Mouse (Mus musculus) heart, embryonic 16.5 days (tissue): ENCODE data around the gene Kcnk7. TPM values are rescaled to one million over a fixed set of nuclear protein-coding genes. Genes with fewer than 3 reads are reported as not detected.
A peak's percentile ranks its signal among the peaks of the same experiment; 100 is the strongest.

Source experiments
- ATAC-seq: fragments of 200-750 bp; cut with Nextera tagmentation; replicated peaks from 2 replicates; pipeline ENCODE4 v1.8.0; 2017; ENCODE audit warnings: moderate number of reproducible peaks; ENCODE audit not compliant: insufficient read depth, low FRiP score; ENCODE audit errors: extremely low read depth
- H3K27ac ChIP-seq: fragments of 300-500 bp; sonication (generic); 2 replicates; pipeline ENCODE4 v1.5.1; 2014; ENCODE audit warnings: mild to moderate bottlenecking, low read length, control low read depth, moderate library complexity
- H3K27me3 ChIP-seq: fragments of 300-500 bp; sonication (generic); 2 replicates; pipeline ENCODE4 v1.6.1; 2014; ENCODE audit warnings: low read length, mixed read lengths; ENCODE audit not compliant: control insufficient read depth, insufficient read depth
- H3K36me3 ChIP-seq: fragments of 300-500 bp; sonication (generic); 2 replicates; pipeline ENCODE4 v1.6.1; 2014; ENCODE audit not compliant: control insufficient read depth, insufficient read depth
- H3K4me1 ChIP-seq: fragments of 300-500 bp; sonication (generic); 2 replicates; pipeline ENCODE4 v1.6.1; 2014; ENCODE audit warnings: low read length, mixed read lengths; ENCODE audit not compliant: control insufficient read depth, insufficient read depth
- H3K4me2 ChIP-seq: fragments of 300-500 bp; sonication (generic); 2 replicates; pipeline ENCODE4 v1.6.1; 2014; ENCODE audit warnings: low read depth, mild to moderate bottlenecking, control low read depth, low read length
- H3K4me3 ChIP-seq: fragments of 300-500 bp; sonication (generic); 2 replicates; pipeline ENCODE4 v1.5.1; 2014; ENCODE audit warnings: mild to moderate bottlenecking, control low read depth, low read length
- H3K9ac ChIP-seq: fragments of 300-500 bp; sonication (generic); 2 replicates; pipeline ENCODE4 v1.6.1; 2014; ENCODE audit warnings: low read length, control low read depth
- H3K9me3 ChIP-seq: fragments of 300-500 bp; sonication (generic); replicated peaks from 2 replicates; pipeline ENCODE4 v1.6.1; 2016; ENCODE audit warnings: low read length; ENCODE audit not compliant: control insufficient read depth
- WGBS: fragments of 180-500 bp; shearing (Covaris S2); extraction: QIAGEN DNeasy Blood & Tissue Kit; methylation state at CpG from one replicate; pipeline ENCODE4 v1.1.7; 2014; 5-methylcytosine and 5-hydroxymethylcytosine counted together
- polyA plus RNA-seq: library from polyadenylated mRNA; unstranded; fragments of >200 nt; fragmentation: Nextera tagmentation; extraction: Ambion mirVana; gene quantifications from 2 replicates; pipeline ENCODE4 v1.2.1, GENCODE M21; 2015

The Kcnk7 gene
- polyA plus RNA-seq, 1 experiment from 2014 or later: 0.18 TPM

DNA sequence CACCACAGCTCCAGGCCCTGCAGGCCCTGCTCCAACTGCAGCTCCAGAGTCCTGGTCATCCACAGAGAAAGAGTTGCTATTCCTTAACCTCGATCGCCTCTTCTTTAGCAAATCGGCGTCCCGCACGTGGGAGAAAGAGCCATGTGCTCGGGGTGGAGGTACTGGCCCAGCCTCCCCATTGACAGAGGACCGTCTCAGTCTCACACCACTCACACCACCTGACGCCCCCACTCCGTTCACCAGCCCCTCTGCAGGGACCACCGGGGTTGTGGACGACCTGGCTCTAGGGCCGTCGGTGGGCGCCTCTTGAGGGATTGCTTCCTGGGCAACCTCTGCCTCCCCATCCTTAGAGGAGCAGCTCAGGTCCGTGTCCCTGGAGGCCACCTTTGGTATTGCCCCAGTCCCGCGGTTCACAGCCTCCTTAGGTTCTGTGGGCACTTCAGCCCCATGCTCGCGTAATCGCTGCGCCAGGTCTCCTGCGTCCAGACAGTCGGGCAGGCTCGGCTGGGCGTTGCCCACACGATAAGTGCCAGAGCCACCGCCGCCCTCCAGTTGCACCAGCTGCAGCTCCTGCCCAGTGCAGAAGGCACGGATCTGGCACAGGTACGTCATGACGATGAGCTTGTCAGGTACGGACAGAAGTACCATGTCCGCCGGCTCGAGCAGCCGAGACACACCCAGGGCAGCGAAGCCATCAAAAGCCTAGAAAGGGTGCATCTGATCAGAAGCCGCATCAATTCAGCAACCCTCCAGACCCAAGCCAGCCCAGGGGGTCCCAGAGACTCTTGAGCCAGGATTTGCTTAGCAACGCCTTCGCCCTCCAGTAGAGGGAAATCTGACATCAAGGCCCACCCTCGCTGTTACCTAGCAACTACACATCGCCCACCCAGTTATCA, 11.9 kb downstream of the Kcnk7 start:
- Histone ChIP-seq H3K9ac (no peak overlapping the region; the same call in 1 of the 2 replicates), H3K36me3 (peaks cover 42% of the 10 kb centered on the region), H3K4me3 (no peak overlapping the region), H3K27me3 (no peaks in the 10 kb centered on the region), H3K9me3 (no peaks in the 10 kb centered on the region), H3K4me1 (peaks cover 11% of the 10 kb centered on the region), H3K27ac (no peak overlapping the region), H3K4me2 (no peak overlapping the region)
- no peak for ATAC-seq
- WGBS: 50% methylated on average over 43 of the region's 43 CpGs

DNA sequence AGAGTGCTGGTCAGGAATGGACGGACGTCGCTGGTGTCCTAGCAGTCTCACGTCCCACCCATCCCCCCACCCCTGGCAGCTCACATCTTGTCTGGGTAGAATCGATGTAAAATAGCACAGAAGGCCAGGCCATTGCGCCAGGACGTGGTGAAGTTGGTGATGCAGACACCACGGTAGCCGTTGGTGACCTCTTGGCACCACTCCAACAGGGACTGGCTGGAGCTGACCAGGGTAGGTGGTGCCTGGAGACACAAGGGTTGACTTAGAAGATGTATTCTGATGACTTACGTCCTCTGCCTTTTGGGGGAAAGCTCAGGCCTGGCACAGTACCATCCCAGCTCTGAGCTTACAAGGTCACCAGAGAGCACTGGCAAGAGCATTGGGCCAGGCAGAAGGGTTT, 12.8 kb downstream of the Kcnk7 start:
- ATAC-seq: no peak
- Histone ChIP-seq H3K36me3 (peaks cover 50% of the 10 kb centered on the region), H3K9ac (no peak overlapping the region), H3K4me1 (peaks cover 11% of the 10 kb centered on the region), H3K9me3 (no peaks in the 10 kb centered on the region), H3K4me2 (no peak overlapping the region), H3K27me3 (no peaks in the 10 kb centered on the region), H3K4me3 (no peak overlapping the region), H3K27ac (no peak overlapping the region)
- 51% methylated on average over 10 of the region's 10 CpGs for WGBS

DNA sequence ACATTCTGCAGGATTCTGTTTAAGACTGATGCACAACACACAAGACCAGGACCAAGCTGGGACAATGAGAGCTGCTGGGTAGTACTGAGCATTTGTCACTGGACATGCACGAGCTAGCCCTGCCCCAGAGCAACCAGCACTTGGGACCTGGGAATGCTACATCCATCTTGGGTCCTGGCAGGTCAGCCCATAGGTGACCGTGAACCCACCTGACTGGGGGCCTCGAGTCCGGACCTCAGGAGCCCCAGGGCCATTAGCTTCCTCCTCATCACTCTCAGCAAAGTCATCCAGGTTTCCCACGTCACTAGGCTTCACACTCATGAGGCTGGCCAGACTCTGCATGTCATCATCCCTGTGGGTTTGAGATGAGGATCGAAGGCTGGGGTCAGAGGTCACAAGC, 17.1 kb downstream of the Kcnk7 start:
- Histone ChIP-seq H3K4me1 (peaks cover 11% of the 10 kb centered on the region), H3K4me2 (no peak overlapping the region), H3K4me3 (no peak overlapping the region), H3K36me3 (peaks cover 45% of the 10 kb centered on the region), H3K27me3 (no peaks in the 10 kb centered on the region), H3K27ac (no peak overlapping the region), H3K9ac (no peak overlapping the region), H3K9me3 (no peaks in the 10 kb centered on the region)
- no peak for ATAC-seq
- 85% methylated on average over 6 of the region's 6 CpGs for WGBS

DNA sequence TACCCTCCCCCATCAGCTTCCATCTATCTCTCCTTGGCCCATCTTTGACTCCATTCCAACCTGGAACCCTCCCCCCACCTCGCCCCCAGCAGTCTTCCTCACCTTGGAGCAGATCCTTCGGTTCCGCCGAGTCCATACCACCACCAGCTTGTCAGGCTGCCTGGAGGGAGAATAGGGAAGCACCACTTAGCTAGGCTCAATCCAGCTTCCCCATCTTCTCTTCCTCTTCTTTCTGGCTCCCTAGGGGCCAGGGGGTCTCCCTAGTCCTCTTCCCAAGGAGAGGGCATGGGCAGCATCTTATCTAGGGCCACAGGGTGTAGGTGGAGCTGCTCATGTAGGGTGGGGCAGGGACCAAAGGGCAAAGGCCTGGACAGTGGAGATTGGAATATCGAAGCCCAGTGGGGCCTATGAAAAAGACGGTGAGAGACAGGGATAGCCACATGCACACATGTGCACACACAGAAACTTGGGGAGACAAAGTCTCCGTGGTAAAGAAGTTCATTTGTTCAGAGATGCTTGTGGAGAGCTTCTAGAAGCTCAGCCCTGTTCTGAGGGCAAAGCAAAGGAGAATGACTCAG, 18.8 kb downstream of the Kcnk7 start:
- no peaks in the 10 kb centered on the region for H3K27me3 ChIP-seq
- no peak overlapping the region for H3K4me2 ChIP-seq
- WGBS: 86% methylated on average over 7 of the region's 7 CpGs
- H3K9ac ChIP-seq: 0 out of 2 replicates have a peak overlapping the region, but pooled peaks have one; percentile 4
- H3K36me3 ChIP-seq: peaks cover 45% of the 10 kb centered on the region
- H3K4me1 ChIP-seq: peaks cover 26% of the 10 kb centered on the region
- no peaks in the 10 kb centered on the region for H3K9me3 ChIP-seq
- no peak overlapping the region for H3K4me3 ChIP-seq
- no peak overlapping the region for H3K27ac ChIP-seq
- no peak for ATAC-seq

DNA sequence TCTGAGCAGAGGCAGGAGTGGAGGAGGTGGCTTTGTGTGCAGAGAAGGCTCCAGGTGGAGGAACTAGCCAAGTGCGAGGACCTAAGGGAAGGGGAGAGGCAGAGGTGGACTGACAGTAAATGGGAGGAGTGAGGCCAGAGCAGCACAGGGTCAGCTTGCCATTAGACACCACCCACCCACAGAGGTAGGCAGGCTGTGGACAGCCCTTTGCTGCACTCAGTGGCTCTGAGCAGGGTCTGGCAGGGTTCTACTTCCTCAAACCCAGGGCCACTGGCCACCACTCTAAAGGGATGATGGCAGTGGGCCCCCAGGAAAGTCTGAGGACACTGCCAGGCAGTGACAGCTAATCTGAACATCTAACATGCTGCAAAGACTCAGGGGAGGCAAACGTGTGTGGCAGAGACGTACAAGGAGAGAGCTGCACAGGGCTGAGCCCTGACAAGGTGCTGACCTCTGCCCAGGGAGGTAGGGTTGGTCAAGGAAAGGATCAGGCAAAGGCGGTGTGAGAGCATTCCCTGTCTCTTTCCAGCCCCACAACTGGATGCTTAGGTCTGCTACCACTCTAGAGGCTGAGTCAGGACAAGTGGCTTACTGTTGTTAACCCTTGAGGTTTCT, 19.9 kb downstream of the Kcnk7 start:
- Histone ChIP-seq H3K27me3 (no peaks in the 10 kb centered on the region), H3K9ac (peak overlapping the region; percentile 93), H3K27ac (peak overlapping the region; percentile 96), H3K36me3 (peaks cover 38% of the 10 kb centered on the region), H3K4me3 (peak overlapping the region; percentile 84), H3K9me3 (no peaks in the 10 kb centered on the region), H3K4me2 (peak overlapping the region; percentile 97), H3K4me1 (peaks cover 35% of the 10 kb centered on the region)
- no peak for ATAC-seq
- WGBS: 40% methylated on average over 4 of the region's 4 CpGs

DNA sequence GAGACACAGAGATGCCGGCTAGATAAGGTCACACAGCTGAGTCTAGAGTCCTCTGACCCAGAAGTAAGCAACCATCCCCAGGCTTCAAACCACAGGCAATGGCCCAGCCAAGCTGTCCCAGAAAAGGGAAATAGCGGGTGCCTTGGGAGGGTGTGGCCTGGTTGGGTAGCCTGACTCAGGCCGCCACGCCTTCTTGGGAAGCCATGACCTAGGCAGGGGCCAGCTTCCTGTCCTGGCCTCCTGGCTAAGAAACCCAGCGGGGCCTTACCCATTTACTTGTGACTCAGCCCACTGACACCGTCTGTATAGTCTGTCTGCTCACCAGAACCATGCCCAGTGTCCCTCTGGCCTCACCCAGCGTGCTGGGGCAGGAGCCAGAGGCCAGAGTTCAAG, 20.4 kb downstream of the Kcnk7 start:
- peaks cover 35% of the 10 kb centered on the region for H3K4me1 ChIP-seq
- ATAC-seq: peak; percentile 23
- peak overlapping the region; percentile 84 for H3K4me3 ChIP-seq
- peaks cover 33% of the 10 kb centered on the region for H3K36me3 ChIP-seq
- no peaks in the 10 kb centered on the region for H3K9me3 ChIP-seq
- H3K27me3 ChIP-seq: no peaks in the 10 kb centered on the region
- H3K9ac ChIP-seq: peak overlapping the region; percentile 93
- H3K27ac ChIP-seq: peak overlapping the region; percentile 96
- peak overlapping the region; percentile 97 for H3K4me2 ChIP-seq
- WGBS: 25% methylated on average over 7 of the region's 7 CpGs

DNA sequence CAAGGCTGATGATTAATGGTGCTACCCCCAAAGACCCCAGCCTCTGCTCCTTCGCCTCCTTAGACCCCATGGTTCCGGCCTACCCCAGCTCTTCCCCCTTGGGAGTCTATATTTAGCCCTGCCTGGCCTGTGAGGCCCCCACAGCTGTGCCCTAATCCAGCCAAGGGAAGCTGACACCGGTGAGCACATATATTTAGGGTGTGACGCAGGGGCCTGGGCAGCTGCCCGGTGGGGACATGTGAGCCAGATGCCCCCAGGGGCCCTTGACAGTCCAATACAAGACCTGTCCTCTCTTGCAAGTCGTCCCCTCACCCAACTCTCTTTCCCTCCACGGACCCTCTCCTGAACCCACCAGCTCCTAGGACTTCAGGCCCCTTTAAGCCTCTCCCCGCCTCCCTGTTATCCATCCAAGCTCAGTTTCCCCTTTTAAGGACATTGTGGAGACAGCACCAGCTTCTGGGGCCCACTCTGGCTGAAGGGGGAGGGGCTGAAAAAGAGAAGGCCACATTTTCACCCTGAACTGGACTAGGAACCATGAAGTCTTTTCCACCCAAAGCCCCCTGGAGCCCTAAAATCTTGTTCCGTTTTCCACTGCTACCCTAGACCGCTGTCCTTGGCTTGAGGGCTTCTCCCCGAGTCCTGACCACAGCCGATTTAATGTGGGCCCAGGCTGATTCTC, 21.0 kb downstream of the Kcnk7 start:
- Histone ChIP-seq H3K36me3 (peaks cover 27% of the 10 kb centered on the region), H3K9ac (peak overlapping the region; percentile 93), H3K27me3 (no peaks in the 10 kb centered on the region), H3K9me3 (no peaks in the 10 kb centered on the region), H3K4me1 (peaks cover 39% of the 10 kb centered on the region), H3K4me2 (peak overlapping the region; percentile 97), H3K4me3 (peak overlapping the region; percentile 84), H3K27ac (peak overlapping the region; percentile 96)
- ATAC-seq: peak; percentile 86
- WGBS: 20% methylated on average over 12 of the region's 12 CpGs

DNA sequence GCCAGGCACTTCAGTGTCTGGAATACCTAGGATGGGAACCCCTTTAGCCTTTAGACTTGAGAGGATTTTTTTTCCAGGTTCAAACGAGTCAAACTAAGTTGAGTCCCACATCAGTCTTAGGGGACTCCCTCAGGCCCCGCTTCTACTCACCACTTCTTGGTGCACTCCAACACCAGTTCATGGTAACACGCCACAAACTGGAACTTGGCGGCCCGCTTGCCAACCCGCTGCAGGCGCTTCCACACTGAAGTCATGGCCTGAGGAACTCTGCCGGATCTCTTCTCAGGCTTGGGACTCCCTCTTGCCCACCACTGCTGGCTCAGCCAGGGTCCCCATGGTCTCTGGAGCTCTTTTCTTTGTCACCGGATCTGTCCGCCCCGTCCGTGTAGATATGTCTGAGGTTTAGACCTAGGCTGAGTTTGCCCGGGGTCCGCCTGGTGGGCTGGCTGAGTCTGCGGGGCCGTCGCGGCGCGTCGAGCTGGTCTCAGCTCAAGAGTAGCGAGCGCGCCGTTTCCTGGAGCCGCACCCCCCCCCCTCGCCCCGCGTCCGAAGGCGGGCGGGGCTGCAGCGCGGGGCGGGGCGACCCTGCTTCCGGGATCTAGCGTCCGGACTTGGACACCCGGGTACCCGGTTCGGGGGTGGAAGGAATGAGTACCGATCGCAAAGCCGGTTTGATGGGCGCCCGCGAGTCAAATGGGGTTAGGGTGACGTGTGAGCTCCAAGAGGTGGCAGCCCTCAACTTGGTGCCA, 21.8 kb downstream of the Kcnk7 start, which contains the start of gene Ehbp1l1:
Ehbp1l1 (minus strand) TSS at position 551 of the 749 bp plus-strand sequence.
- H3K27ac ChIP-seq: peak within 1 kb of the TSS; percentile 96
- peak within 1 kb of the TSS; percentile 93 for H3K4me3 ChIP-seq
- 2% methylated on average over 47 of the region's 49 CpGs for WGBS
- H3K36me3 ChIP-seq: peaks cover 22% of the 10 kb centered on the region
- H3K9me3 ChIP-seq: no peaks in the 10 kb centered on the region
- H3K27me3 ChIP-seq: no peaks in the 10 kb centered on the region
- peak within 1 kb of the TSS; percentile 97 for H3K4me2 ChIP-seq
- peak; percentile 15; the same call in 1 of the 2 replicates for ATAC-seq
- H3K4me1 ChIP-seq: peaks cover 43% of the 10 kb centered on the region
- peak within 1 kb of the TSS; percentile 93 for H3K9ac ChIP-seq
